Mouse (Mus musculus) lung, embryonic 15.5 days (tissue): ENCODE measurements at regions not wholly inside any gene's neighbourhood (a gene's known extent, or its start where the extent isn't known, plus 50 kb on each side); places are given as distances from the start of the nearest gene placed in this dataset.

Source experiments
- ATAC-seq: fragments of 200-750 bp; cut with Nextera tagmentation; 2 replicates; pipeline ENCODE4 v1.8.0; 2017; ENCODE audit warnings: moderate number of reproducible peaks, borderline replicate concordance; ENCODE audit not compliant: low FRiP score, low TSS enrichment; ENCODE audit errors: extremely low read depth
- H3K27ac ChIP-seq: fragments of 300-500 bp; sonication (generic); 2 replicates; pipeline ENCODE4 v1.5.1; 2015; ENCODE audit warnings: moderate library complexity, mild to moderate bottlenecking, inconsistent platforms
- H3K27me3 ChIP-seq: fragments of 300-500 bp; sonication (generic); 2 replicates; pipeline ENCODE4 v1.6.1; 2015; ENCODE audit warnings: inconsistent platforms
- H3K36me3 ChIP-seq: fragments of 300-500 bp; sonication (generic); 2 replicates; pipeline ENCODE4 v1.6.1; 2015; ENCODE audit warnings: inconsistent platforms
- H3K4me1 ChIP-seq: fragments of 300-500 bp; sonication (generic); 2 replicates; pipeline ENCODE4 v1.6.1; 2015; ENCODE audit warnings: inconsistent platforms
- H3K4me2 ChIP-seq: fragments of 300-500 bp; sonication (generic); 2 replicates; pipeline ENCODE4 v1.6.1; 2015; ENCODE audit warnings: inconsistent platforms, mild to moderate bottlenecking, moderate library complexity
- H3K4me3 ChIP-seq: fragments of 300-500 bp; sonication (generic); 2 replicates; pipeline ENCODE4 v1.5.1; 2015; ENCODE audit warnings: mild to moderate bottlenecking, inconsistent platforms
- H3K9ac ChIP-seq: fragments of 300-500 bp; sonication (generic); 2 replicates; pipeline ENCODE4 v1.6.1; 2015; ENCODE audit warnings: inconsistent platforms
- H3K9me3 ChIP-seq: fragments of 300-500 bp; sonication (generic); 2 replicates; pipeline ENCODE4 v1.6.1; 2016; ENCODE audit warnings: inconsistent platforms
- WGBS: fragments of 180-500 bp; shearing (Covaris S2); methylation state at CpG from one replicate; pipeline ENCODE4 v1.1.7; 2015; 5-methylcytosine and 5-hydroxymethylcytosine counted together

DNA sequence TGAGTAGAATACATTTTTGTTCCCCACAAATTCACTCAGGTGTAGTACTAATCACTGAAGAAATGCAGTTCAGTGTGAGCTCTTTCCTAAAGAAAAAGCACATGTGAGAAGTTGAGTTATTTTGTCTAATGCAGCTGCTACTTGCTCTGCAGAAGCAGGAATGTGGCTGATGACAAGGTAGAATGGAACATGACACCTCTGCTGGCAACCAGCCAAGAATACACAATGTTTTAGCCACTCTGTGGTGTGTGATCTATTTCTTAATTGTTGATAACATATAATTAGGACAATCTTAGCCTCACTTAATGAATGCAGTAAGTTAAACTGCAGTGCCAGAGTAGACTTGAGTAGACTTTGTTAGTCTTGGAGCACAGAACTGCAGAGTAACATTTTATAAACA, 53.0 kb upstream of the Mef2c start:
- H3K27me3 ChIP-seq: no peaks in the 10 kb centered on the region
- H3K9ac ChIP-seq: no peak overlapping the region
- no peak overlapping the region for H3K4me3 ChIP-seq
- H3K36me3 ChIP-seq: no peaks in the 10 kb centered on the region
- H3K27ac ChIP-seq: no peak overlapping the region
- H3K4me2 ChIP-seq: no peak overlapping the region
- no peak for ATAC-seq
- H3K9me3 ChIP-seq: no peaks in the 10 kb centered on the region
- H3K4me1 ChIP-seq: no peaks in the 10 kb centered on the region

DNA sequence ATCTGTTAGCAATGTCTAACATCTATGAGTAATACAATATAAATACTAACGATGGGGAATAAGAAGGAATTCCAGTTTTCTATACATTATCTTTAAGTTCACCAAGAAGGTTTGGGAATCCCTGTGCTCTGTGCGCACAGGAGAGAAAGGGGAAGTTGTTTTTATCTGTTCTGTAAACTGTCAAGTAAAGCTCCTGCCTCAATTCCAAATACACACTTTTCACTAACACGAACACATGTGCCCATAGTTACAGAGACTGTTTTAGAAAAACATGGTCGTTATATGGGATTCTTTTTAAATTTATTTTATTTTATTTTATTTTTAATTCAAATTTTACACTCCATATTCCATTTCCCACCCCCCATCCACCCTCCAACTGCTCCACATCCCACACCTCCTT, 50.8 kb upstream of the Mef2c start:
- WGBS: 56% methylated on average over 4 of the region's 4 CpGs
- ATAC-seq: no peak

More for the DNA sequence above, 50.8 kb upstream of the Mef2c start:
- no peaks in the 10 kb centered on the region for H3K9me3 ChIP-seq
- H3K36me3 ChIP-seq: no peaks in the 10 kb centered on the region
- no peak overlapping the region for H3K27ac ChIP-seq
- H3K27me3 ChIP-seq: no peaks in the 10 kb centered on the region
- H3K4me2 ChIP-seq: no peak overlapping the region
- no peak overlapping the region for H3K9ac ChIP-seq
- H3K4me3 ChIP-seq: no peak overlapping the region
- H3K4me1 ChIP-seq: no peaks in the 10 kb centered on the region
